In genomic region chr17:56009962-56010240, GRCm38 (mm10) we compare ENCODE assay signal across 8 mouse cellular contexts. TPM values are rescaled to one million over a fixed set of nuclear protein-coding genes. Genes with fewer than 3 reads are reported as not detected.
A peak's percentile ranks its signal among the peaks of the same experiment; 100 is the strongest.
DNase-seq lines count a peak whose midpoint lies in the region; ATAC-seq and TF ChIP-seq lines count a peak whose summit lies in the region.

No protein-coding gene starts in this region.

- peak overlapping the region; percentile 99 for H3K4me2 ChIP-seq in lung, postnatal 0 days (replicated peaks; ENCODE audit: low read depth, low read length)
- H3K4me2 ChIP-seq in liver, embryonic 11.5 days, result peak overlapping the region; percentile 99
- peak overlapping the region; percentile 100 for H3K4me2 ChIP-seq in stomach, postnatal 0 days (replicated peaks; ENCODE audit: low read depth)

- TF ChIP-seq EP300 in lung, postnatal 0 days (IDR thresholded peaks at IDR 0.05), result no peak
- no peak for TF ChIP-seq EP300 in stomach, postnatal 0 days (optimal IDR thresholded peaks at IDR 0.05)

- H3K9ac ChIP-seq in lung, postnatal 0 days (replicated peaks; ENCODE audit: low read depth), result no peak overlapping the region
- 0 out of 2 replicates have a peak overlapping the region, but pooled peaks have one; percentile 64 for H3K9ac ChIP-seq in liver, embryonic 11.5 days (ENCODE audit: low read depth, low read length)
- peak overlapping the region; percentile 74 for H3K9ac ChIP-seq in stomach, postnatal 0 days (ENCODE audit: low read length)

- H3K27me3 ChIP-seq in lung, postnatal 0 days (replicated peaks; ENCODE audit: insufficient read depth, low read length), result no peaks in the 10 kb centered on the region
- H3K27me3 ChIP-seq in liver, embryonic 11.5 days (replicated peaks; ENCODE audit: control insufficient read depth, insufficient read depth, low read length), result 0 out of 2 replicates have a peak, but pooled peaks cover 2% of the 10 kb centered on the region
- H3K27me3 ChIP-seq in stomach, postnatal 0 days (ENCODE audit: control insufficient read depth, insufficient read depth, low read length), result 0 out of 2 replicates have a peak, but pooled peaks cover 2% of the 10 kb centered on the region

- DNase-seq in adrenal gland, postnatal 14 days, result peak; percentile 15
- no peak for DNase-seq in adrenal gland, postnatal 10 days
- DNase-seq in lung, postnatal 0 days (ENCODE audit: low spot score), result no peak
- DNase-seq in lung, postnatal 25 days (ENCODE audit: low spot score), result no peak
- no peak for DNase-seq in liver, embryonic 11.5 days (ENCODE audit: low spot score)
- DNase-seq in stomach, postnatal 0 days (ENCODE audit: low spot score), result no peak
- no peak for DNase-seq in frontal cortex, postnatal 36 days (ENCODE audit: low spot score in 2 of 2)
- DNase-seq in adrenal gland, adult 18-20 months (ENCODE audit: low spot score in 2 of 2), result no peak

- TF ChIP-seq CTCF in lung, postnatal 0 days (IDR thresholded peaks at IDR 0.05), result no peak
- no peak for TF ChIP-seq CTCF in stomach, postnatal 0 days (IDR thresholded peaks at IDR 0.05; ENCODE audit: low read depth)

- H3K4me1 ChIP-seq in lung, postnatal 0 days (ENCODE audit: insufficient read depth, low read depth, low read length), result peaks cover 18% of the 10 kb centered on the region; the same call in 1 of the 2 replicates
- peaks cover 17% of the 10 kb centered on the region for H3K4me1 ChIP-seq in liver, embryonic 11.5 days (replicated peaks; ENCODE audit: control insufficient read depth, insufficient read depth, low read length)
- H3K4me1 ChIP-seq in stomach, postnatal 0 days (replicated peaks; ENCODE audit: control insufficient read depth, insufficient read depth), result peaks cover 4% of the 10 kb centered on the region; the same call in 1 of the 2 replicates

- WGBS in lung, postnatal 0 days, result 28% methylated on average over 2 of the region's 2 CpGs
- 36% methylated on average over 2 of the region's 2 CpGs for WGBS in liver, embryonic 11.5 days
- WGBS in stomach, postnatal 0 days, result 34% methylated on average over 2 of the region's 2 CpGs

- H3K27ac ChIP-seq in lung, postnatal 0 days (ENCODE audit: low read length), result no peak overlapping the region
- no peak overlapping the region for H3K27ac ChIP-seq in liver, embryonic 11.5 days (ENCODE audit: low read depth, low read length)
- no peak overlapping the region for H3K27ac ChIP-seq in stomach, postnatal 0 days (replicated peaks)

- no peaks in the 10 kb centered on the region for H3K9me3 ChIP-seq in lung, postnatal 0 days (ENCODE audit: low read length)
- no peaks in the 10 kb centered on the region for H3K9me3 ChIP-seq in liver, embryonic 11.5 days (ENCODE audit: control insufficient read depth, low read length)
- no peaks in the 10 kb centered on the region for H3K9me3 ChIP-seq in stomach, postnatal 0 days (ENCODE audit: control insufficient read depth, low read length)

- 0 out of 2 replicates have a peak, but pooled peaks cover 2% of the 10 kb centered on the region for H3K36me3 ChIP-seq in lung, postnatal 0 days (ENCODE audit: insufficient read depth, low read length)
- peaks cover 7% of the 10 kb centered on the region for H3K36me3 ChIP-seq in liver, embryonic 11.5 days (ENCODE audit: control insufficient read depth, insufficient read depth, low read length)
- H3K36me3 ChIP-seq in stomach, postnatal 0 days (ENCODE audit: control insufficient read depth, insufficient read depth, low read length), result peaks cover 5% of the 10 kb centered on the region

- ATAC-seq in lung, postnatal 0 days, result no peak
- no peak for ATAC-seq in liver, embryonic 11.5 days (replicated peaks; ENCODE audit: low FRiP score)
- no peak for ATAC-seq in stomach, postnatal 0 days (ENCODE audit: low FRiP score, low TSS enrichment)

- peak overlapping the region; percentile 92; the same call in 1 of the 2 replicates for H3K4me3 ChIP-seq in lung, postnatal 0 days (ENCODE audit: low read depth, low read length)
- peak overlapping the region; percentile 83 for H3K4me3 ChIP-seq in liver, embryonic 11.5 days (ENCODE audit: low read depth, low read length)
- H3K4me3 ChIP-seq in stomach, postnatal 0 days (ENCODE audit: low read depth, low read length), result peak overlapping the region; percentile 80

RNA-seq across cellular contexts. Expression of gene Mpnd, which starts 4.4 kb away (rescaled TPM):
- 86.1 and 91.1 TPM in 2 replicates for total RNA-seq in adrenal gland, postnatal 14 days (2021)
- 10 to 100 TPM; 77.0 to 91.2 TPM for total RNA-seq in adrenal gland, postnatal 10 days (2021)
- polyA plus RNA-seq in lung, postnatal 0 days (2015; fragmentation: Nextera tagmentation; extraction: Ambion mirVana), result 38.5 and 45.0 TPM in 2 replicates
- 42.5 and 47.9 TPM in 2 replicates for polyA plus RNA-seq in liver, embryonic 11.5 days (2014; fragmentation: Nextera tagmentation; extraction: Ambion mirVana)
- polyA plus RNA-seq in stomach, postnatal 0 days (2015; fragmentation: Nextera tagmentation; extraction: Ambion mirVana), result 28.9 and 34.9 TPM in 2 replicates
- total RNA-seq in adrenal gland, adult 18-20 months (2021), result 10 to 100 TPM; 68.1 to 97.5 TPM

RNA-seq across cellular contexts. Expression of gene Stap2, which starts 4.5 kb away (rescaled TPM):
- total RNA-seq in adrenal gland, postnatal 14 days (2021), result 14.5 and 14.6 TPM in 2 replicates
- total RNA-seq in adrenal gland, postnatal 10 days (2021), result 10 to 100 TPM; 15.2 to 17.2 TPM
- polyA plus RNA-seq in lung, postnatal 0 days (2015; fragmentation: Nextera tagmentation; extraction: Ambion mirVana), result 49.1 and 57.4 TPM in 2 replicates
- polyA plus RNA-seq in liver, embryonic 11.5 days (2014; fragmentation: Nextera tagmentation; extraction: Ambion mirVana), result 3.4 and 3.5 TPM in 2 replicates
- 44.2 and 50.6 TPM in 2 replicates for polyA plus RNA-seq in stomach, postnatal 0 days (2015; fragmentation: Nextera tagmentation; extraction: Ambion mirVana)
- 1 to 10 TPM; 5.1 to 5.4 TPM for total RNA-seq in adrenal gland, adult 18-20 months (2021)

RNA-seq across cellular contexts. Expression of gene Fsd1, which starts 23.6 kb away (rescaled TPM):
- 1.6 and 2.9 TPM in 2 replicates for total RNA-seq in adrenal gland, postnatal 14 days (2021)
- 1 to 10 TPM; 1.4 to 3.7 TPM for total RNA-seq in adrenal gland, postnatal 10 days (2021)
- polyA plus RNA-seq in lung, postnatal 0 days (2015; fragmentation: Nextera tagmentation; extraction: Ambion mirVana), result 0.36 and 0.37 TPM in 2 replicates
- polyA plus RNA-seq in liver, embryonic 11.5 days (2014; fragmentation: Nextera tagmentation; extraction: Ambion mirVana), result 6.4 and 8.8 TPM in 2 replicates
- 2.7 and 3.5 TPM in 2 replicates for polyA plus RNA-seq in stomach, postnatal 0 days (2015; fragmentation: Nextera tagmentation; extraction: Ambion mirVana)
- 1 to 10 TPM; 2.3 to 4.3 TPM for total RNA-seq in adrenal gland, adult 18-20 months (2021)

RNA-seq across cellular contexts. Expression of gene Sh3gl1, which starts 26.5 kb away (rescaled TPM):
- 46.2 and 53.7 TPM in 2 replicates for total RNA-seq in adrenal gland, postnatal 14 days (2021)
- 10 to 100 TPM; 49.3 to 50.7 TPM for total RNA-seq in adrenal gland, postnatal 10 days (2021)
- 97.1 and 105 TPM in 2 replicates for polyA plus RNA-seq in lung, postnatal 0 days (2015; fragmentation: Nextera tagmentation; extraction: Ambion mirVana)
- polyA plus RNA-seq in liver, embryonic 11.5 days (2014; fragmentation: Nextera tagmentation; extraction: Ambion mirVana), result 96.4 and 99.1 TPM in 2 replicates
- polyA plus RNA-seq in stomach, postnatal 0 days (2015; fragmentation: Nextera tagmentation; extraction: Ambion mirVana), result 100 and 101 TPM in 2 replicates
- total RNA-seq in adrenal gland, adult 18-20 months (2021), result 10 to 100 TPM; 38.3 to 39.0 TPM

RNA-seq across cellular contexts. Expression of gene Chaf1a, which starts 30.3 kb away (rescaled TPM):
- 8.3 and 10.2 TPM in 2 replicates for total RNA-seq in adrenal gland, postnatal 14 days (2021)
- total RNA-seq in adrenal gland, postnatal 10 days (2021), result 10 to 100 TPM in 1 of 2 experiments, 1 to 10 TPM in 1; 8.4 to 10.9 TPM
- polyA plus RNA-seq in lung, postnatal 0 days (2015; fragmentation: Nextera tagmentation; extraction: Ambion mirVana), result 3.0 and 3.2 TPM in 2 replicates
- 32.0 and 32.6 TPM in 2 replicates for polyA plus RNA-seq in liver, embryonic 11.5 days (2014; fragmentation: Nextera tagmentation; extraction: Ambion mirVana)
- polyA plus RNA-seq in stomach, postnatal 0 days (2015; fragmentation: Nextera tagmentation; extraction: Ambion mirVana), result 4.5 and 5.0 TPM in 2 replicates
- total RNA-seq in adrenal gland, adult 18-20 months (2021), result 1 to 10 TPM; 2.1 to 2.3 TPM
